Mouse (Mus musculus): ENCODE results near the gene Tenm4.

DNA sequence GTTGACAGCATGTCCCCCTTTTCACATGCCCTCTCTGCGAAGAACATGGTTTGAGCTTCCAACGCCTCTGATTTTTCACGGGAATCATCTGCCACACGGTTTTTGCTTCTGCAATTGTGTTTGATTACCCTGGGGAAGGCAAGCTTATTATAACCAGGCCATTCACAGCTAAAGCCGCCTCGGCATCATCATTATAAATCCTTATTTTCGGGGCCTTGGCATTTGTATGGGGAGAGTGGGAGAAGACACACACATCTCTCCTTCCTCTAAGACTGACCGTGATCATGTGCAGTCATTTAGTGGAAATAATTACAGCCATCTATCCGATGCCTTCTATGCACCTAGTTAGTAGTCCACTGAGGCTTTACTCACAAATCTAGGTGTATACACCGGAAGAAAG, 719.9 kb downstream of the Tenm4 start:
- TF ChIP-seq CTCF (IDR thresholded peaks at IDR 0.05; ENCODE audit: low read depth) (no peak), EP300 (IDR thresholded peaks at IDR 0.05; ENCODE audit: low read depth) (no peak)

Data from heart, postnatal 0 days (tissue).